Mouse (Mus musculus) left cerebral cortex, adult 8-10 months (tissue): ENCODE results near the gene Brd7. TPM values are rescaled to one million over a fixed set of nuclear protein-coding genes. Genes with fewer than 3 reads are reported as not detected.

ENCODE experiments used
- DNase-seq, 2 experiments: peaks; one replicate each; pipeline ENCODE4 v3.0.0; 2022; ENCODE audit warnings: low spot score in 2 of 2
- total RNA-seq, 4 experiments: library from RNA; stranded (reverse); gene quantifications; 2 replicates each; pipeline ENCODE4 v1.2.4; 2022

Brd7 gene
- total RNA-seq, 4 experiments from 2014 or later: 44.9 to 48.2 (median 46.3) TPM

- no peak for DNase-seq
These were observed 76.3 kb downstream of the Brd7 start for GRCm38 (mm10) chr8:88285469-88286356.

- no peak for DNase-seq
These were observed 77.3 kb downstream of the Brd7 start for GRCm38 (mm10) chr8:88284738-88285137.

DNA sequence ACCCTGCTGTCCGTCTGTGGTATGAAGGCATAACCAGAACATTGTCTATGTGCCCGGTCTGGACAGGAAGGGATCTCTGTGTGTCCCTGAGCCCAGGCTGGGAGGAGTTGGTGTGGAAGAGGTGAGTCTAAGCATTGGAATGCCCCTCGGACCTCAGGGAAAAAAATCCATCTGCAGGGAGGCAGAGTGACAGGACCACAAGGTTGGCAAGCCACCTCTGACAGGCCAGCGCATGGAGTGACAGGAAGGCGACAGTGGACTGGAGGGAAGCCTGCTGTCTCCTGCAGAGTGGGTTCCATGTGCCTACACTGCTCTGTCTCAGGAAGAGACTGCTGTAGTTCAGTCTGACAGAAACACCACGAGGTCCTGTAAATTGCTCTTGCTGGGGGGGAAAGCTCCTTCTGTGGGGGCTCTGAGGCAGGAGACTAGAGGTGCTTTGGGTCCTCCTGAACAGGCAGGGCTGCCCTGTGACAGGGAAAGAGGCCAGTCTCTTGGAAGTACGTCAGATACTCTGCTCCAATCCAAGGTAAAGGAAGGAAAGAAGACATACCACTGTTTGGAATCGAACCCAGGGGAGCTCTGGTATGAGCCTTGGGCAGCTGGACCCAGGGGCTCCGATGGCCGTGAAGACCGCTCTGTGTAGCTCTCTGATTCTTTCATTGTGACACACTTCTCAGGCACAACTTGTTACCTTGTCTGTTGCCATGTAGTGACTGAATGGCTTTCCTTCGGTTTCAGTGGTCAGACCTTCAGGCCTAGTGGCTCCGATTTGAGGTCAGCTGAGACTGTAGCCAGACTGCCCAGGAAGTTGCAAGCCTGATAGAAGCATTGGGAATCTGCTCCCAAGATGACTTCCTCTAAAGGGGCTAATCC, 78.5 kb downstream of the Brd7 start:
- DNase-seq: no peak

- DNase-seq: no peak
These were observed 79.3 kb downstream of the Brd7 start for GRCm38 (mm10) chr8:88282684-88283083.

Other genes starting within 250 kb of the Brd7 start
- gene Cnep1r1, start 243.4 kb downstream of the Brd7 start, total RNA-seq: 10 to 100 TPM; 32.5 to 37.3 (median 35.7) TPM
- 10 to 100 TPM; 23.1 to 29.8 (median 27.8) TPM for gene Heatr3, start 224.3 kb downstream of the Brd7 start, total RNA-seq
- 10 to 100 TPM; 35.8 to 39.8 (median 38.2) TPM for gene Tent4b, start 163.0 kb downstream of the Brd7 start, total RNA-seq
- 1 to 10 TPM; 5.7 to 6.9 (median 6.4) TPM for gene Adcy7, start 89.8 kb downstream of the Brd7 start, total RNA-seq
- gene Nkd1, start 159.2 kb upstream of the Brd7 start, total RNA-seq: 10 to 100 TPM; 11.1 to 15.6 (median 14.6) TPM